Mouse (Mus musculus) kidney, postnatal 0 days (tissue): Measurements from ENCODE around the gene Itgad. TPM values are rescaled to one million over a fixed set of nuclear protein-coding genes. Genes with fewer than 3 reads are reported as not detected.

Experiments used
- ATAC-seq: fragments of 200-750 bp; cut with Nextera tagmentation; replicated peaks from 2 replicates; pipeline ENCODE4 v1.8.0; 2017; ENCODE audit warnings: low read depth, moderate number of reproducible peaks, moderate TSS enrichment, moderate library complexity; ENCODE audit not compliant: low FRiP score
- DNase-seq: peaks from one replicate; pipeline ENCODE4 v3.0.0-alpha.2; 2016; ENCODE audit warnings: low spot score
- H3K27ac ChIP-seq: fragments of 300-500 bp; sonication (generic); 2 replicates; pipeline ENCODE4 v1.5.1; 2014; ENCODE audit warnings: mild to moderate bottlenecking
- H3K27me3 ChIP-seq: fragments of 300-500 bp; sonication (generic); 2 replicates; pipeline ENCODE4 v1.6.1; 2014; ENCODE audit warnings: low read length, mixed read lengths; ENCODE audit not compliant: insufficient read depth
- H3K36me3 ChIP-seq: fragments of 300-500 bp; sonication (generic); 2 replicates; pipeline ENCODE4 v1.6.1; 2014; ENCODE audit warnings: low read length, mixed read lengths; ENCODE audit not compliant: insufficient read depth
- H3K4me1 ChIP-seq: fragments of 300-500 bp; sonication (generic); replicated peaks from 2 replicates; pipeline ENCODE4 v1.6.1; 2014; ENCODE audit warnings: antibody characterized with exemption, low read length, mixed read lengths; ENCODE audit not compliant: insufficient read depth
- H3K4me2 ChIP-seq: fragments of 300-500 bp; sonication (generic); 2 replicates; pipeline ENCODE4 v1.6.1; 2014; ENCODE audit warnings: mild to moderate bottlenecking, low read length, moderate library complexity, mixed read lengths
- H3K4me3 ChIP-seq: fragments of 300-500 bp; sonication (generic); replicated peaks from 2 replicates; pipeline ENCODE4 v1.5.1; 2014; ENCODE audit warnings: low read depth, low read length
- H3K9ac ChIP-seq: fragments of 300-500 bp; sonication (generic); 2 replicates; pipeline ENCODE4 v1.6.1; 2014; ENCODE audit warnings: low read depth, low read length
- H3K9me3 ChIP-seq: fragments of 300-500 bp; sonication (generic); replicated peaks from 2 replicates; pipeline ENCODE4 v1.6.1; 2016; ENCODE audit warnings: low read length, inconsistent platforms, mixed read lengths
- CTCF ChIP-seq: IDR thresholded peaks from 2 replicates; pipeline ENCODE4 v1.5.1; 2016; ENCODE audit warnings: antibody characterized with exemption, low read depth, mild to moderate bottlenecking, moderate library complexity
- WGBS: fragments of 180-500 bp; shearing (Covaris S2); extraction: QIAGEN DNeasy Blood & Tissue Kit; methylation state at CpG from one replicate; pipeline ENCODE4 v1.1.7; 2014; 5-methylcytosine and 5-hydroxymethylcytosine counted together
- polyA plus RNA-seq: library from polyadenylated mRNA; unstranded; fragments of >200 nt; fragmentation: Nextera tagmentation; extraction: Ambion mirVana; gene quantifications from 2 replicates; pipeline ENCODE4 v1.2.1, GENCODE M21; 2015

Itgad gene
- polyA plus RNA-seq, 1 experiment from 2014 or later = not detected

DNA sequence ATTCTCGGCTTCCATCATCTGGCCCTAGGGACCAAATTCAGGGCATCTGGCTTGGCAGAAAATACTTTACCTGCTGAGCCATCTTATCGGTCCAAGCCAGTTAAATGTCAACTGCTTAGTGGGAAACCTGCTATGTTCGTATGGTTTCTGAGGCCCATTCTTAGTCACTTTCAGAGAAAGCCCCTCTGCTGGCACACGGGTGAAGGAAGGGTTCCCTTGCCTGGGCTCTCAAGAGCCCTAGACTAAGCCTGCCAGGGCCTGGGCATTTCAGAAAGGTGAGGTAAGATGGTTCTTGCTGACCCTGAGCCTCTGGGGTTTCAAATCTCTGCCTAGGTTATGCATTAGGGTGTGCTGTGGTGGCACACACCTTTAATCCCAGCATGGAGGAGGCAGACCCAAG is 91.4 kb downstream of the Itgad start:
- H3K27me3 ChIP-seq = no peaks in the 10 kb centered on the region
- no peaks in the 10 kb centered on the region for H3K9me3 ChIP-seq
- H3K4me3 ChIP-seq = no peak overlapping the region
- 89% methylated on average over 4 of the region's 4 CpGs for WGBS
- H3K4me1 ChIP-seq = no peaks in the 10 kb centered on the region
- H3K4me2 ChIP-seq = no peak overlapping the region
- ATAC-seq (no peak), DNase-seq (no peak)
- H3K36me3 ChIP-seq = peaks cover 26% of the 10 kb centered on the region
- no peak for TF ChIP-seq CTCF
- H3K27ac ChIP-seq = peak overlapping the region; percentile 77
- no peak overlapping the region for H3K9ac ChIP-seq

DNA sequence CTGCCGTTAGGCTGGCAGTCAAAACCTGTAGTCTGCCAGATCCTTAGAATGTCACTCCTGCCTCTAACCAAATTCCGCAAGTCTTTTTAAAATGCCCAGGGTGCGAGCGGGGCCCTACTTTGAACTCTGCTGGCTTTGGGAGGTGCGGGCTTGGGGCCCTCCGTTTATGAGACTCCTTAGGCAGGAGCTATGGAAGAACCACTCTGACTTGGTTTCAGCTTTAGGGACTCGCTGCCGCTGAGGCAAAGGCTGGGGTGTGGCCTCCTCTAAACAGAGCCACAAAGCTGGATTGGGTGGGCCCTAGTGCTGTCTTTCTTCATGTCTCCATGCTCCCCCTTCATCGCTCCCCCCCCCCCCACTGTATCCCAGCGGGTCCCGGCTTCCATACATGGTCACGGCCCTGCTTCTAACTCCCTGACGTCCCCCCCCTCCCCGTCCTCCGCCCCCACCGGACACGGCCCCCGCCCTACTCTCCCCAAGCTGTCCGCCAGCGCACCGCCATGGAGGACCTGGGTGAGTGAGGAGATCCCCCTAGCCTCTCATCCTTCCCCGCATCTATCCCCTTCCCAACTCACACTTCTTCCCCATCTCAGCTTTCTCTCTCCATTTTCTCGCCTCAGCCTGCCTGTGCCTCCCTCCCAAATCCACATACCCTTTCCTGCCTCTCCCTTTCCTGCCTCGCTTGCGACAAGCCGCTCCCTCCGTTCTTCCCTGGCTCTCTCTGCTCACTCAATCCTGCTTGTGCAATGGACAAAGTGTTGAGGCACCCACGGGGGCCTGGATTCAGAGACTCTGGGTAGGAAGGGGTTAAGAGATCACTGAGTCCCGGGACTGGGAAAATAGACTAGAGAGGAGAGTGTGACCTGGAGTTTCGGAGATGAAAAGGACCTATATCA is 92.6 kb downstream of the Itgad start, which contains the start of gene Tgfb1i1:
Gene Tgfb1i1, plus strand, starts transcription at position 317 of the 896 bp plus-strand sequence.
- peak within 1 kb of the TSS; percentile 47 for H3K4me3 ChIP-seq
- H3K4me2 ChIP-seq = peak within 1 kb of the TSS; percentile 55
- WGBS = 1% methylated on average over 28 of the region's 30 CpGs
- H3K36me3 ChIP-seq = peaks cover 17% of the 10 kb centered on the region
- H3K4me1 ChIP-seq = 0 out of 2 replicates have a peak, but pooled peaks cover 4% of the 10 kb centered on the region
- ATAC-seq (peak; percentile 79), DNase-seq (peak; percentile 83)
- H3K9me3 ChIP-seq = no peaks in the 10 kb centered on the region
- H3K27ac ChIP-seq = peak within 1 kb of the TSS; percentile 80
- H3K27me3 ChIP-seq = no peaks in the 10 kb centered on the region
- peak within 1 kb of the TSS; percentile 61 for H3K9ac ChIP-seq
- TF ChIP-seq CTCF = no peak

DNA sequence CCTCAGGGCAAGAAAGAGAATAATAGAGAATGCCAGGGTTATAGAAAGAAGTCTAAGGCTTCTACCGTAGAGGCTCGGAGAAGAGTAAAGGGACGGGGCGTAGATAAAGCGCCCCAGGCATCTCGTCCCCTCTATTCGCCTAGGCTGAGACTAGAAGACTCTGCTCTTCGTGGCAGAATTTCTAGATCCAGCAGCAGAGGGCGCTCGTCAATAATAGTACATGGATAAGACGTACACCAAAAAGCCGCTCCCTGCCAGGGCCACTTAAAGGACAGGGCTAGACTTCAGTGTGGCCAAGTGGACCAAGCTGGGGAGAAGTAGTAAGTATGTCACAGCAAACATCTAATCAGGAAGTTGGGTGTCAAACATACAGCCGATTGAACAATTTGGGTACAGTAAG is 93.3 kb downstream of the Itgad start:
- H3K4me3 ChIP-seq = peak overlapping the region; percentile 47
- peak overlapping the region; percentile 61 for H3K9ac ChIP-seq
- peak; percentile 95 for DNase-seq
- WGBS = 2% methylated on average over 13 of the region's 13 CpGs
- H3K36me3 ChIP-seq = peaks cover 13% of the 10 kb centered on the region
- peaks cover 11% of the 10 kb centered on the region; the same call in 1 of the 2 replicates for H3K4me1 ChIP-seq
- H3K27ac ChIP-seq = peak overlapping the region; percentile 80
- peak; percentile 75 for TF ChIP-seq CTCF
- H3K9me3 ChIP-seq = no peaks in the 10 kb centered on the region
- H3K27me3 ChIP-seq = no peaks in the 10 kb centered on the region
- ATAC-seq = peak; percentile 65
- H3K4me2 ChIP-seq = peak overlapping the region; percentile 55

GRCm38 (mm10) chr7:128248081-128249042 is 94.2 kb downstream of the Itgad start:
- Histone ChIP-seq H3K4me3 (peak overlapping the region; percentile 47), H3K4me2 (peak overlapping the region; percentile 55), H3K4me1 (peaks cover 14% of the 10 kb centered on the region; the same call in 1 of the 2 replicates), H3K36me3 (peaks cover 11% of the 10 kb centered on the region), H3K9ac (peak overlapping the region; percentile 39; the same call in 1 of the 2 replicates), H3K27ac (no peak overlapping the region), H3K9me3 (no peaks in the 10 kb centered on the region), H3K27me3 (no peaks in the 10 kb centered on the region)
- WGBS = 77% methylated on average over 10 of the region's 10 CpGs
- DNase-seq (peak; percentile 18), ATAC-seq (no peak)
- no peak for TF ChIP-seq CTCF

DNA sequence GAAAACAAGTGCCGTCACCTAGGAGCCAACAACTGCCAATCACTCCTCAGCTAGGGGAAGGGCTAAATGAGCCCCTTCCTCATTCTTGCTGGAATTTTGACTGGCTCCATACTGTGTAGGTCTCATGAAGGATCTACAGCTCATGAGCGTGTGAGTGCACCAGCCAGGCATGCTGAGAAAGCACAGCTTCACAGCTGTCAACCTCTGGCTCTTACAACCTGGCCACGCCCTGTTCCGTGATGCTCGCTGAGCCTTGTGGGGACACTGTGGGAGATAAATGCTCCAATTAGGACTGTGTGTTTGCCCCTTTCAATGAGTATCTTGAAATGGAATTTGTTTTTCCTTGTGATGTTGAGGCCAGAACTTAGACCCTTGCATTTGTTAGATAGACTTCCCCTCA is 95.8 kb downstream of the Itgad start:
- Histone ChIP-seq H3K9me3 (no peaks in the 10 kb centered on the region), H3K4me2 (no peak overlapping the region), H3K27ac (no peak overlapping the region), H3K4me3 (no peak overlapping the region), H3K36me3 (peaks cover 6% of the 10 kb centered on the region; the same call in 1 of the 2 replicates), H3K9ac (no peak overlapping the region), H3K27me3 (no peaks in the 10 kb centered on the region), H3K4me1 (peaks cover 14% of the 10 kb centered on the region; the same call in 1 of the 2 replicates)
- ATAC-seq (no peak), DNase-seq (no peak)
- 87% methylated on average over 5 of the region's 5 CpGs for WGBS
- TF ChIP-seq CTCF = no peak

DNA sequence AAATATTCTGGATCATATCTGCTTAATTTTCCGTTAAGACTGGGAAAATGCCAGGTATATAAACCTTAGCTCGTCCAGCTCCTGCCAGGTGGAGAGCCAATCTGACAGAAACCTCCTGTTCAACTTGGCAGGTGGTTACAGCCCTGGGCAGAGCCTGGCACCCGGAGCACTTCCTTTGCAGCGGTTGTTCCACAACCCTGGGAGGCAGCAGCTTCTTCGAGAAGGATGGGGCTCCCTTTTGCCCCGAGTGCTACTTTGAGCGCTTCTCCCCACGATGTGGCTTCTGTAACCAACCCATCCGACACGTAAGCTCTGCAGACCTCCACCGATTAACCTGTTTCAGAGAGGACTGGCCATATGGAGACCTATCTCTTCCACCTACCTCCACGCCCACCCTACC is 97.8 kb downstream of the Itgad start:
- Histone ChIP-seq H3K27me3 (no peaks in the 10 kb centered on the region), H3K27ac (no peak overlapping the region), H3K9me3 (no peaks in the 10 kb centered on the region), H3K4me1 (peaks cover 14% of the 10 kb centered on the region; the same call in 1 of the 2 replicates), H3K9ac (peak overlapping the region; percentile 23; the same call in 1 of the 2 replicates), H3K4me3 (no peak overlapping the region), H3K36me3 (peaks cover 5% of the 10 kb centered on the region; the same call in 1 of the 2 replicates), H3K4me2 (peak overlapping the region; percentile 52)
- no peak for TF ChIP-seq CTCF
- 41% methylated on average over 12 of the region's 12 CpGs for whole genome bisulfite sequencing
- ATAC-seq (no peak), DNase-seq (no peak)
